Mouse (Mus musculus) ZHBTc4 (cell line): ENCODE measurements at regions not wholly inside any gene's neighbourhood (a gene's known extent, or its start where the extent isn't known, plus 50 kb on each side); places are given as distances from the start of the nearest gene placed in this dataset.

Experiments used
- DNase-seq: peaks from one replicate; pipeline ENCODE4 v3.0.0-alpha.2; 2011; ENCODE audit warnings: low read depth, low spot score

DNA sequence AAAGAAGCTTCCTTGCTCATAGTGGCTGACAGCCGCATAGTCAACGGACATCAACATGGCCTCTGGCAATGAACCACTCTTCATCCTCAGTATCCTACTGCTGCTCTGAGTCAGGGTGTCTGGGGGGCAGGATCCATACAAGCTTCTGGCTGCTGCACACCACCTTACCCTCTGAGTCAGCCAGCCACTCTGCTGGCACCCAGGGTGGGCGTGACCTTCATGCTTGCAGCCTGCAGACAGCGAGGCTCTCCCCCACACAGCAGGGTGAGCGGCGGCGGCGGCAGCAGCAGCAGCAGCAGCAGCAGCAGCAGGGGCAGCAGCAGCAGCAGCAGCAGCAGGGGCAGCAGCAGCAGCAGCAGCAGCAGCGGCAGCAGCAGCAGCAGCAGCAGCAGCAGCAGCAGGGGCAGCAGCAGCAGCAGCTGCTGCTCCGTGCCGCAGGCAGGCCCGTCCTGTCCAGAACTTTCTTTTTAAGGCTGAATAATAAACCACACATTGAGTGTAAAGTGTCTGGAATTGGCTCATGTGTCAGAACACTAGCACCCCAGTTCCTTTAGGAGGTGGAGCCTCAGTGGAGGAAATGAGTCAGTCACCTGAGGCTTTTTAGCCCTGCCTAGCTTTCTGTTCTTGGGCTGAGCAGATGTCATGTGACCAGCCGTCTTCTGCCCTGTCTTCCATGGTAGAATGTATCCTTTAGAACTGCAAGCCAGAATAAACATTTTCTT lies 186.3 kb downstream of the 1810013L24Rik start:
- DNase-seq: peak; percentile 68

- no peak for DNase-seq
These were observed 186.8 kb downstream of the 1810013L24Rik start for GRCm38 (mm10) chr16:9016762-9017086.

DNA sequence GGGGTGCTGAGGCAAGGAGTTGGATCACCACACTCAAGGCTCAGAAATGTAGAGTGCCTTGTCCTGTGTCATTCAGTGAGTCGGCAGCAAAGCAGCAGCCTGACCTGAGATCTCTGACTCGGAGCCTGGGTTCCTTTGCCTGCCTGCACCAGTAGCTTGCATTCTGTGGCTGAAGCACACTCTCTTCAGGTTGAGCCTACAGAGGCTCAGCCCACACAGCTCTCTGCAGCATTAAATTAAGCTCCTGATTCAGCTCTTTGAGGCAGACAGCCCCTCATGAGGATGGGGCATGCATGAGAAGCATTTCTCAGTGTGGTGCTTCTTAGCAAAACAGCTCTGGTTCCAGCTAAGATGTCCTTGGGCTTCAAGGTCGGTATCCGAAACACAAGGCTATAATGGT lies 200.8 kb downstream of the 1810013L24Rik start:
- no peak for DNase-seq

- DNase-seq: peak; percentile 60
These were observed 213.4 kb downstream of the 1810013L24Rik start for GRCm38 (mm10) chr16:9043271-9043670.

- DNase-seq: no peak
These were observed 217.0 kb downstream of the 1810013L24Rik start for GRCm38 (mm10) chr16:9046864-9047263.

DNA sequence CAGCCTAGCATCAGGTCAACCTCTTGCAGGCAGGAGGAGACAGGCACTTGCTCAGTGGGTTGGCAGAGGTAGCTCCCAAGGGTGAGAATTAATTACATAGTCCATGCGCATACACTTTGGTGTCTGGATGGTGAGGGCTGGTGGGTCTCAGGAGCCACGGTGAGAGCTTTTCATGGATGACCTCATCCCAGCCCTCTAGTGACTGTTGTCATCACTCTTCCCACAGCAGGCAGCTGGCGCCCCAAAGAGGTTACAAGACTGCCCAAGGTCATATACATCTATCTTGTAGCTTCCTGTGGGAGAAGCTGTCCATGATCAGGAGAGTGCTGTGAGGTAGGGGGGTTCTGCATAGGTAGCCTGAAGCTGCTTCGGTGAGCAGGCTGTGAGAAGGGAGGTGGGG lies 224.5 kb downstream of the 1810013L24Rik start:
- DNase-seq: no peak

- no peak for DNase-seq
These were observed 226.5 kb downstream of the 1810013L24Rik start for GRCm38 (mm10) chr16:9056430-9056829.

- no peak for DNase-seq
These were observed 241.6 kb downstream of the 1810013L24Rik start for GRCm38 (mm10) chr16:9071526-9071925.

DNA sequence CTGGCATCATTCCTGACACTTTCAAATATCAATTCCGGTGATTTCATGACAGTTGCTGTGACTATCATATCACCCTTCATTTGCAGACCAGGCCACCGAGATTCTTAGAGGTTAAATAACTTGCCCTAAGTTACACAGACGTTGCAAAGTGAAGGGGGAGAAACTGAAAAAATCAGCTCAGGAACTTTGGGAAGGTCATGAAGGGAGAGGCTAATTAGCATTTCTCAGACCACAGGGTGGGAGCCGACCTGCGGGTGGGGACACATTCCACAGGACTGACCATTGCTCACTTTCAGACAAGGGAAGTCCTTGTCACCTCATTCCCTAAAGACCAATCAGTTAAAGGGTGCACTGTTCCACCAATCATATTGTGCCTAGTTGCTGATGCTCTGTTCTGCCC lies 242.1 kb downstream of the 1810013L24Rik start:
- DNase-seq: peak; percentile 60

- no peak for DNase-seq
These were observed 244.4 kb downstream of the 1810013L24Rik start for GRCm38 (mm10) chr16:9074295-9074694.

DNA sequence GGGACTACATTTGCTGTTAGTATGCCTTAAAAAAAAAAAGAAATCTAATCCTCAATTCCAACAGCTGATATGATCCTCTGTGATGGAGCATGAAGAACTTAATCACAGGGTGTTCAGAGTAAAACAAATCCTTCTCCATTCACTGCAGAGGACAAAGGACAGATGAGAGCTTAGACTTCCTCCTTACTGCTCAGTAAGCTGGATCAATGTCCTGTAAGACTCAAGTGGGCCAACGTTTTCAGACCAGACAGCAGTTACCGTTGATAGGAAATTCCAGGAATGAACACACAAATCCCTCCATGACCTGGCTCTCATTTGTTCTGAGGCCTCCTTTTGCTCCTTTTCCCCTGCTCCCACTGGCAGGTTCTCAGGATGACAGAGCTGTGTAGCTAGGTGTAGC lies 247.6 kb downstream of the 1810013L24Rik start:
- no peak for DNase-seq

DNA sequence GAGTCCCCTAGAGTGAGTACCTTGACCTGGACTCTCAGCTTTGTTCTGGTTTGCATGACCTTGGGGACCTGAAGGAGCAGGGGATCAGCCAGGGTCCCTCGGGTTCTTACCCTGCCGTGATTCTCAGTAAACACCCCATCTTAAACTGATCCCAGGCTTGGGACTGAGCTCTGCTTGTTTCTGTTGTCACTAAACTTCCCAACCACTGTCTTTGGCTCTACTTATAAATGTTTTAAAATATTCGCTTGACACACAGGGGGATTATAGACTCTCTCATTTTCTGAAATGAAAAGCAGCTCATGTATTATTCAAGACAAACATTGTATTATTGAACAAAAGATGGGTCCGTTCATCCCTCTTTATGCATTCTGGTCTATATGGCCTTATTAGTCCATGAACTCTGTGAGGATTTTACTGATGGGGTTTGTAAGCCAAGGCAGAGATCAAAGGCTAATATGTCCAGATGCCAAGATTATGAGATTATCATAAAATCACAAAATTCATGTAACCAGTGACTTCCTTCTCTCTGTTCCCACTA lies 248.6 kb downstream of the 1810013L24Rik start:
- no peak for DNase-seq

- peak; percentile 28 for DNase-seq
These were observed 253.1 kb downstream of the 1810013L24Rik start for GRCm38 (mm10) chr16:9083040-9083439.

DNA sequence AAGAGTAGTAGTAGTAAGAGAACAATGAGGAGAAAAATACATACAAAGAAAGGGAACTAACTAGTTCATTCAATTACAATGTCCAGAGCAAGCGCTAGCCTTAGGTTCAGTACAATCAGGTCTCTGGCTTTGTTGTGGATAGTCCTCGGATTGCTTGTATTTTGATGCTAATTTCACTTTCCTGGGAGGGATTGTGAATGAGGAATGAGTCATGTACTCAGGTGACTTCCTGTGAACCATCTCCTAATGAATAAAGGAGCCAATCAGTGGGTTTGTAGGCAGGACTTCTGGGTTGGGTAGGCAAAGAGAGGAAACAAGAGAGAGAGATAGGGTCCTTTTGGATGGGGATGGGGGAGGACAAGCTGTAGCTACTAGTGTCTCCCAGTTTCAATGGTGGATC lies 253.8 kb downstream of the 1810013L24Rik start:
- peak; percentile 97 for DNase-seq

DNA sequence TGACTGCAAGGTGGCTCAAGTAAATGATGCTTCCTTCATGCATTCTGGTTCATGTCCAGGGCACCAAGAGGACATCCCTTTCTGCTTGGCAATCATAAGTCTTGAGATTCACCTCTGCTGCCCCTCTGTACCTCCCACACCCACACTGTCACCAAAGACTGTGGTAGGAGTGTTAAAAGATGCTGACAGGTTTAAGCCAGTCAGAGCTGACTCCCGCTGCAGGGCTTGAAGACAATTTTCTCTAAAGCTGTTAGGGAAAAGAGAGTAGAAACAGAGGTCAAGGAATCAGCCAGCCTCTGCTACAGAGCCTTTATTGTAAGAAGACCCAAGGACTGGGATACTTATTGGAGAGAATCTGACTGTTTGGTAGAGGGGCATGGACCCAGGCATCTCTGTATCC lies 254.7 kb downstream of the 1810013L24Rik start:
- DNase-seq: peak; percentile 70

DNA sequence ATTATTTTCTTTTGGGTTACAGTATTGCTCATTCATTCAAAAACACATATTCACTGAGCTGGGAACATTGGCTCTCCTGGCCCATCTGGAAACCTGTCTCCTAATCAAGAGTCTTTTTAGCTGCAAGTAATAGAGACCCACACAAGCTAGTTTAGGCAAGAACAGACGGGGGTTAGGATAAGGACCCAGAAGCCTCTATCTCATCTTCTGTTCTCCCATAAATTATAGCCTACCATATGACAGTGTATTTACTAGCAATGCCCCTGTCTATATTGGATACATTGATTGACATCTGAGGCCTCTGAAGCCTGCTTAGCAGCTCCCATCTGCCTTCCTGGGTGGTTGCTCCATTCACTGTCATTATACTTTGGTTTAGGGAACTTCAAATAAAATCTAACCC lies 255.2 kb downstream of the 1810013L24Rik start:
- no peak for DNase-seq

- DNase-seq: no peak
These were observed 256.1 kb downstream of the 1810013L24Rik start for GRCm38 (mm10) chr16:9085977-9086376.

GRCm38 (mm10) chr16:9091790-9092189 lies 261.9 kb downstream of the 1810013L24Rik start:
- no peak for DNase-seq

DNA sequence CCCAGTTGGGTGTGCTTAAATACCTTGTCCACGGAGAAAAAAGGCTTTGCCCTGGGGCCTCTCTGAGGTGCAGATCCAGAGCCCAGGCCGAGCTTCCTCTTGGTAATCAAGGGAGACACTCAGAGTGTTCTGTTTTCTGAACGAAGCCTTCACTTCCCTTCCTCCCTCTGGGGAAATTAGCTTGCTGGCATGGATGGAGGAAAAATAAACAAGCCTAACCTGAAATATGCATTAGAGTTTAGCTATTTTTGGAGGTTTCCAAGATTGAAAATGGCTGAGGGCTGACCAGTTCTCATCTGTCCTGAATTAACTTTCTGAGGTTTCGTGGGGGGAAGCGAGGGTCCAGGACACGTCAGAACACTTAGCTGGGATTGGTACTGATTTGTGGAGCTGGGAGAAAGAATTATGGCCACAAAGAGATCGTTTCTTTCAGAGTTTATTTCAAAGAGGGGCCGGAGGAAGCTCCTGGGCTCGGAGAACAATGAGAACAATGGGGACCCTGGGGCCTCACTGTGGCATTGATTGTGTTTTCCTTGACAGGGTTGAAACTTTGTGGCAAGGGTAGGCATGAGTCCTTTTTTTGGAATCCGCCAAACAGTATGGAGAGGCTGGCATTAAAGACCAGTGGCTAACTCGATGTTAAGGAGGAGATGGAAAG lies 262.4 kb downstream of the 1810013L24Rik start:
- peak; percentile 40 for DNase-seq

GRCm38 (mm10) chr16:9093593-9093992 lies 263.7 kb downstream of the 1810013L24Rik start:
- DNase-seq: peak; percentile 52

DNA sequence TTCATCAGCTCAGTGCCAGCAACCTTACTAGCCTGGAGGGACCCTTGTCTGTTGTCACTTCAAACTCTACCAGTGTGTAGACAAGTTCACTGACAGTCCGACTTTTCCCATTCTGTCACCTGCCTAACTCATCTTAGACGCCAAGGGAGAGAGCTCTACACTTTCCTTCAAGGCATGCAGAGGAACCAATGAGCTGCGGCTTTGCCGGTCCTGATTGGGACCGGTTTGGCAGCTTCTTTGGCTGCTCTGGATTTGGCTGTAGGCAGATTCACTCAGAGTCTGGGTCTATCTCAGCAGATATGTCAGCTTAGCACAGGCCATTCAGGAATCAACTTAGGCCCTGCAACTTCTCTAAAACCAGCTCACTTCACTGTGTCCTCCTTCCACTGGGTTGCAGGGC lies 264.3 kb downstream of the 1810013L24Rik start:
- peak; percentile 39 for DNase-seq

DNA sequence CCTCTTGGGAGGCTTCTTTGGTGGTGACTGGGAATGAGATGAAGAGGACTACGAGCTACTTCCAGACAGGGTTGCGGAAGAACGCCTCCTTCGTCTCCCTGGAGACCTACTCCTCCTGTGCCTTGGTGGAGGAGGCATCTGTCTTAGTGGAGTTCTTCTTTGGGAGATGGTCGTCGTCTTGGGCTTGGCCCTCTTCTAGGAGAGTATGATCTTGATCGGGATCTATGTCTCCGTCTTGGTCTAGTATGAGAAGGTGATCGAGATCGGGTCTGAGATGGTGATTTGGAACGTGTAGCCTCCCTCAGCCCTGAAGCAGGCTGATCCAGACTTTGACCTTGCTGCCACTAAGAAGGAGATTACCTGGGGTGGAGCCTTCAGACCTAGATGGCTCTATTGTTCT lies 276.3 kb downstream of the 1810013L24Rik start:
- no peak for DNase-seq

DNA sequence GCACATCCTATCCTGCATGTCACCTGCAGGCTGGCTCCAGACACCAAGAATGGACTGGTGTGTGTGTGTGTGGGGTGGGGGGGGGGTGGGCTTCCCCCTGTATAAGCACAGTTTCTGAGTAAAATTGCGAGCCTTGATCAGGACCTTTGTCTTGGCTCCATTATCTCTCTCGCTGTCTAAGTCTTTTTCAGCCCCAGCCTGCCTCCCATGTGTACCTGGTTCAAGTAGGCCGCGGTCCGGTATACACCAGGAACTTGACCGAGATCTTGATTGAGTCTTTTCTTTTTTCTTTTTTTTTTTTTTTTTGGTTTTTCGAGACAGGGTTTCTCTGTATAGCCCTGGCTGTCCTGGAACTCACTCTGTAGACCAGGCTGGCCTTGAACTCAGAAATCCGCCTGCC lies 276.8 kb downstream of the 1810013L24Rik start:
- DNase-seq: peak; percentile 60
